Mouse (Mus musculus) monocyte, adult 2 months (primary cell): Measurements from ENCODE around the gene Angptl2.

ENCODE experiments used
- DNase-seq, 2 experiments: peaks; one replicate each; pipeline ENCODE4 v3.0.0; 2022; ENCODE audit warnings: low spot score in 2 of 2, low read depth in 1 of 2

The Angptl2 gene

DNA sequence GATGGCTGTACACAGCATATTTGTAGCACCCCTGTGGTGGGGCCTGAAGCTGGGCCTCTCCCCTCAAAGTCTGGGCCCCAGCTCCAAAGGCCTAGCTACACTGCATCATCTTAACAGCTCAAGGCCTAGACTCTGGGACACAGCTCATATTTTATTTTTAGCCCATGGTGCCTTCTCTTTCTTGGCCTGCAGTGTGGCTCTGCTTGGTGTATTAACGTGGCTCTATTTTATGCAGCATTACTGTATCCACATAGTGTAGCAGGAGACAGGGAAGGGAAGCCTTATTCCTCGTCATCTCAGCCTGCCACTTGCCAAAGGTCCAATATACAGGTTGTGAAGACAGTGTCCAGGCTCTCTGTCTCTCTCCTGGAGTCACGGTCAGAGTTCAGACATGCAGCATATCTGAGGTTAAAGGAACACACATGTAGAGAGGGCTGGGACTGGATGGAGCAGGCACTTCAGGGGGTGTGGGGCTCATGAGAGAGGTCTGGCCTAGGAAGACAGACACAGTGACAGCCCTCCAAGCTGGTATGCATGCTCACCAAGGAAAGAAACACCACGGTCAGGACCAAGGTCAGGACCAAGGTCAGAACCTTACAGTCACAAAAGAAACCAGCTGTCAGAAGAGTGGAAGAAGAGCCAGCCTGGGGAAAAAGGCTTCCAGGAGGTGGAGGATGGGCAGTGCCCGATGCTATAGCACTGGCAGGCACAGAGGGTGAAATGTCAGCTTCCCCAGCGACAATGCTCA is 52.7 kb downstream of the Angptl2 start:
- no peak for DNase-seq

DNA sequence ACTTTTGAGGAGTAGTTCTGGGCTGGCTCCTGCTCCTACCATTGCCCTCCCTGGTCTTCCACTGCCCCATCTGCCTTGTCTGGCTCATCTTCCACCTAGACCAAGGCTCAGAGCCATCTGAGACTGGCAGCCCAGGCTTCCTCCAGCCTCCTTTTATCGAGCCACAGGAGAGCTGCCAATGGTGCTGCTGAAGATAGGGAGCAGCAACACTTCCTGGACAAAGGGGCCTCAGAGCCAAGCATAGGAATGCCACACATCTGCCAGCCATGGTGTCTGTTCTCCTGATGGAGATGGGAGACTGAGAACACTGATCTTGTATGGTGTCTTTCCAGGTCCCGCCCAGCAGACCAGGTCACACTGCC is 53.2 kb downstream of the Angptl2 start:
- no peak for DNase-seq

- no peak for DNase-seq
Measured at GRCm38 (mm10) chr2:33270569-33270968, 54.7 kb downstream of the Angptl2 start.

GRCm38 (mm10) chr2:33271511-33271910 is 55.6 kb downstream of the Angptl2 start:
- DNase-seq, result no peak

DNA sequence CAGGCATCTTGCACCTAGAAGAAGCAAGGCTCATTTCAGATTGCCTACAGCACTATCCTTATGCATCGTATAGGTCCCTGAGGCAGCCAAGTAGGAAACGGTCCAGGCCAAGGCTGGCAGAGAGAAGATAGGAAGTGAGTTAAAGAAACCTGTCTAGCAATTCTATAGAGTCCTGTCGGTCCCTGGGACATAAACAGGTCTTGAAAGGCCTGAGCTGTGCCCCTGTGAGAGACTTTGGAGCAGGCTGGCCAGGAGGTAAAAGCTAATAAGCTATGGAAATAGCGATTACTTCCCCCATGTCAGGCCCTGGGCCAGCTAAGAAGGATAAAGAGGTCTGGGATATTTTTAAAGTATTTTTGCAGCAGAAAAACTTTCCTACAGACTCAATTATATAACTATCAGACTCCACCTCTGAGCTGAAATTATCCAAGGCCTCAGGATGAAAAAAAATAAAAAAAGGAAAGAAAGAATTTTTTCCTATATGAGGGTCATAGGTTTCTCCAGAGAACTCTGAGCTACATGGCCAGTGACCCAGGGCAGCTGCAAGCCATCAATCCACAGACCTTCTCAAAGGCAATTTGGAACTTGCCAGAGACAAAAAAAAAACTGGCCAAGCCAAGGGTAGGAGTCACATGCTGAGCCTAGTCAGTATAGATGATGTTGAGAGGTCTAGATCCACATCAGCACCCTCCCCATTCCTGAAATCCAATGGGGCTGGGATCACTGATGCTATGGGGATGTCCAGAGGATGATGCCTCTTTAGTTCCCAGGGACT is 57.0 kb downstream of the Angptl2 start:
- no peak for DNase-seq

DNA sequence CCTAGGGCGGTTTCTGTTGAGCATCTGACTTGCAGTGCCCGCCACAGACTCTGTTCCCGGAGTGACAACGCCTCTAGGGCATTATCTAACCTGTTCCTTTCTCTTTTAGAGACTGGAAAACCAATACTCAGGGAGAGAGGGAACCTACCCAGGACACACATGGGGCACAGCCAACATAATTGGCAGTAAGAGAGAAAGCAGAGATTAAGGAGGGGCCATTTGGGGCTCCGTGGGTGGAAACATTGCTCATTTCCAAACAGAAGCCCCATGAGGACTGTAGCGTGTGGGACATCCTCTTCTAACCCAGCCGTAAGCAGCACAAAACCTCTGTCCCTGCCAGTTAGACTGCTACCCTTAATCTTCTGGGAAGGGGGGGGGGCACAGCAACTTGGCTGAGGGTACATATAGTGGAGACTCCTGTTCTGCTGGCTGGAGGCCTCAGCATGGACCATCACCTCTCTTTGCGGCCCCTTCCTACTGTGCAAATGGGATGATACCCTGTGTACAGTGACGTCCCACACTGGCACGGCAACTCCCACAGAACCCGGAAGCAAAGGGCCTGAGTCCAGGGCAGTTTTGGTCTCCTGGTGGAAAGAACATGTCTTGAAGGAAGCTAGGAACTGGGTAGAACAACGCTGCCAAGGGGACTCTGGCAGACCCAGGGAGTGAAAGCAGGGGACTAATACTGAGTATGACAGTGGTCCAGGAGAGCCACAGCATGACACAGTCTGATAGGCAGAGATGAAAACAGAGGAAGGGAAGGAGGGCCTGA is 59.0 kb downstream of the Angptl2 start:
- no peak for DNase-seq

DNA sequence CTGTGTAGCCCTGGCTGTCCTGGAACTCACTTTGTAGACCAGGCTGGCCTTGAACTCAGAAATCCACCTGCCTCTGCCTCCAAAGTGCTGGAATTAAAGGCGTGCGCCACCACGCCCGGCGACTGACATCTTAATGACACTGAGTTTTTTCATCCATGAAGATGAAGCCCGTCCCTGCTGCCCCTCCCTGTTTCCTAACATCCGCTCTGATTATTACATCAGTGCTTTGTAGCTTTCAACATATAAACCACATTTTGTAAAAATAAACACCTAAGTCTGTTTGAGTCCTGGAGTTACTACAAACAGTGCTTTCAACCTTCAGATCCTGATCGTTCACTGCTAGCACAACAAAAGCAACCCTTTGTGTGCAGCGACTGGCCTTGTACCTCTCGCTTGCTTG is 63.9 kb downstream of the Angptl2 start:
- peak in 1 of 2 experiments; percentile 5 for DNase-seq

GRCm38 (mm10) chr2:33280525-33280924 is 64.7 kb downstream of the Angptl2 start:
- no peak for DNase-seq

- DNase-seq, result no peak
Measured at GRCm38 (mm10) chr2:33281807-33282206, 65.9 kb downstream of the Angptl2 start.

GRCm38 (mm10) chr2:33282877-33283276 is 67.0 kb downstream of the Angptl2 start:
- no peak for DNase-seq

GRCm38 (mm10) chr2:33283674-33284073 is 67.8 kb downstream of the Angptl2 start:
- no peak for DNase-seq

DNA sequence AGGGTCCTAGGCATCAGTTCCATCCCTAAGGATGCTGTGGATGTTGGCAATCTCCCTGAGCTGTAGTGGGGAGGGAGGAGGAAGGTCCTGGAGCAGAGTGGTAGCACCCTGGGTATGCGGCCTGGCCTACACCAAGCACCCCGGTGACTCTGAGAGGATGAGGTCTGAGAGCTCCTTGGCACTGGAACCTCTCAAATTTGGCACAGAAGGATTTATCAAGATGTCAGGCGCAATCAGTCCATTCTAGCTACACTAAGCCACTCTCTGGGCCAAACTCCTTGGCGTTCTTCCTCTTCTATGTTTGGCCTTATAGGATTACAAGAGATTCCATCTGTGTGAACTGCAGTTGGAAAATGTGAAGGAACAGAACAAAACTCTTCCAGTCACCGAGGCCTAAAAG is 73.0 kb downstream of the Angptl2 start:
- no peak for DNase-seq

DNA sequence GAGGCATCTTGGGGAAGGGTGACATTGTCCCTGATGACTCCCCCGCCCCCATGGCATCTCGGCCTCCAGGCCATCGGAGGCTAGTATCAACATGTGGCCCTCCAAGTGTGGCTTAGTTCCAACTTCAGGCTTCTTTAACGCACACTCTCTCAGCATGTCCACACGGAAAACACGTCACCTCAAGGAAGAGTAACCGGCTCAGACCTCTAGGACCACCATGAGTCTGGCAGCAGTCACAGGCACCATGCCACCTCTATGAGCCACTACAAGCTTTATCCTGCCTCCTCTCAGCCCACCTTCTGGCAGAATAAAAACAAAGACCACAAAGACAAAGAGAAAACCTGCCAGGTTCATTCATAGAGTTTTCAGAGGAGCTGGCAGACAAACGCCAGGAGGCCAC is 74.6 kb downstream of the Angptl2 start:
- no peak for DNase-seq

DNA sequence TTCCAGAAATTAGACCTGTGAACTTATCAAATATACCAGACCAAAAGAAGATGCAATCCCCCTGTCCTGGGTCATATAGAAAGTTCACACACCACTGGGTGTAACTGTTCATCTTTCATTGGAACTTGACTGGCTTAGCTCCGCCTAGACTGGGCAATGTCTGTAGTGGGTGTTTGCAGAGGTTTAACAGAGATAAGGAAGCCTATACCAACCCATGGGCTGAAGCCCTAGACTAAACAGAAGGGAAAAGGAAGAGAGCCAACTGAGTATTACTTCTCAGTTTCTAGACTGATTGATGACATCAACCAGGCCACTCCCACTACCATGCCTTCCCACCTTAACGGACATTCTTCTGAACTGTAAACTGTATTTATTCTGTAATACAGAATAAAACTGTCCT is 76.2 kb downstream of the Angptl2 start:
- no peak for DNase-seq

DNA sequence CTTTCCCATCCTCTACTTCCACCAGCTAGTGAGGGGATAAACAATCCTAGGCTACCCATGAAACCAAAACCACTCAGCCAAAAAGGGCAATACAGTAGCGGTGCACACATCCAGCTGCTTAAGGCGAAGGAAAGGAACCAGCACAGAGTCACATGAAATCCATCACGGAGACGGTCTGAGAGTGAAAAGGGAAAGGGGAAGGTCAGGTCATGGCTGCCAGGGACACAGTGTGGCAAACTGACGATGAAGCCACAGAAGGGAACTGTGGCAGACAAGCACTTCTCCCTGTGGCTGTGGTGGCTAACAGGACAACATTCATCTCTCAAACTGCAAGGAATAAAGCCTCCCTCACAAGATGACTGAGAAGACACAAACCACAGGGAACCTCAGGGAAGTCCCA is 79.2 kb downstream of the Angptl2 start:
- DNase-seq, result peak; percentile 35
